Mouse (Mus musculus): Measurements from ENCODE around the gene A730071L15Rik. TPM values are rescaled to one million over a fixed set of nuclear protein-coding genes. Genes with fewer than 3 reads are reported as not detected.
A peak's percentile ranks its signal among the peaks of the same experiment; 100 is the strongest.

A730071L15Rik gene
- total RNA-seq, 2 experiments from 2014 or later: not detected

DNA sequence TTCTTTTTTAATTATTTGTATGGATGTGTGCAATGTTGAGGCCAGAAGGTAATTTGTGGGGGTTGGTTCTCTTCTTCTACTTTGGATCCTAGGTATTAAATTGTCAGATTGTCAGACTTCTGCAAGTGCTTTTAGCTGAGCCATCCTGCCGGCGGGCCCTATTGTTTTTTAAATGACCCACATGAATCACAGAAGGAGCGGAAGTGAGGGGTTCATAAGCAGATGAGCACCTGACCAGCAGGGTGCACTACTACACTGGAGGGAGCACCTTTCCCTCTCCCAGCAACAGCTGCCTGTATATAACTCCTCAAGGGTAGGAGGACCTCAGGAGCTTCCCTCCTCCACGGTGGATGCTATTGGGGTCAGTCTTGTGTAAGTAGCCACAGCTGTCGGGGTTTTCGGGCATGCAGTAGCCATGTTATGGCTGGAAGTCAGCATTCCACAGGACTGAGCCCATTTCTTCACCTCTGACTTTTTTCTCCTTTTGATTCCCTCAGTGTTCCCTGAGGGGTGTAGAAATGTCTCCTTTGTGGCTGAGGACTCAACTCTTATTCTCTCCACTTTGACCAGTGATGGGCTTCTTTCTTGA is 18.9 kb upstream of the A730071L15Rik start:
- intact Hi-C loops (cut with DNase I): no loop called here
- no peak for DNase-seq

DNA sequence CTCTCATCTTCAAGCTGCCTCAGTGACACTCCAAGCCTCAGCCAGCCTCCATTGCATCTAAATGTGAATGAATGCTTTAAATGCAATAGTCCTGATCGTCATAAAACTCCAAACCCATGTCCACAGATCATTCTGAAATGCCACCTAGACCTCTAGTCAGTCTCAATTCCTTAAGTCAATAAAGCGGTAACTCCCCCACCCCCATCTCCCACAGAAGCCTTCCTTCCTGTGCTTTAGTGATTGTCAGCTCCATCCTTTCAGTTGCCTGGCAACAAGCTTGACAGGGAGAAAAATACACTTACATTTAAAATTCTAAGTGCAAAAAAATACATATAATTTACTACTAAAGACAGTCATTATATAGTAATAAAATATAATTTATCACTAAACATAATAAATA is 16.6 kb upstream of the A730071L15Rik start:
- DNase-seq: no peak
- intact Hi-C loops (cut with DNase I): no loop called here

GRCm38 (mm10) chr11:6184202-6184935 is 15.5 kb upstream of the A730071L15Rik start:
- intact Hi-C loops (cut with DNase I): no loop called here
- DNase-seq: no peak

- intact Hi-C loops (cut with DNase I): loop anchor here (1.0 to 5.0 kb wide), 2 partner anchors 70 to 191 kb away; no protein-coding TSS in a partner anchor
- no peak for DNase-seq
Measured at GRCm38 (mm10) chr11:6187399-6187798, 12.4 kb upstream of the A730071L15Rik start.

GRCm38 (mm10) chr11:6187878-6188277 is 12.0 kb upstream of the A730071L15Rik start:
- intact Hi-C loops (cut with DNase I): loop anchor here (1.0 to 5.0 kb wide), 2 partner anchors 71 to 192 kb away; no protein-coding TSS in a partner anchor
- DNase-seq: peak; percentile 91

GRCm38 (mm10) chr11:6196780-6197179 is 3.0 kb upstream of the A730071L15Rik start:
- intact Hi-C loops (cut with DNase I): no loop called here

GRCm38 (mm10) chr11:6198449-6198848 is 1.4 kb upstream of the A730071L15Rik start:
- DNase-seq: no peak
- intact Hi-C loops (cut with DNase I): no loop called here

More at GRCm38 (mm10) chr11:6196780-6197179, 3.0 kb upstream of the A730071L15Rik start:
- DNase-seq: no peak

- intact Hi-C loops (cut with DNase I): loop anchor here (2.0 kb wide), 1 partner anchor 67 kb away; the partner anchor contains the start of gene Ddx56
Measured at GRCm38 (mm10) chr11:6200087-6200569, 299 bp downstream of the A730071L15Rik start, which contains the start of gene Nudcd3. Gene Nudcd3 (minus strand): TSS chr11:6200415.

GRCm38 (mm10) chr11:6200570-6200969 is 741 bp downstream of the A730071L15Rik start:
- DNase-seq: no peak
- intact Hi-C loops (cut with DNase I): loop anchor here (2.0 kb wide), 1 partner anchor 66 kb away; the partner anchor contains the start of gene Ddx56

More at GRCm38 (mm10) chr11:6200087-6200569, 299 bp downstream of the A730071L15Rik start, which contains the start of gene Nudcd3:
- DNase-seq: peak; percentile 85 to 93

GRCm38 (mm10) chr11:6207090-6207489 is 7.3 kb downstream of the A730071L15Rik start:
- no peak for DNase-seq
- intact Hi-C loops (cut with DNase I): no loop called here

DNA sequence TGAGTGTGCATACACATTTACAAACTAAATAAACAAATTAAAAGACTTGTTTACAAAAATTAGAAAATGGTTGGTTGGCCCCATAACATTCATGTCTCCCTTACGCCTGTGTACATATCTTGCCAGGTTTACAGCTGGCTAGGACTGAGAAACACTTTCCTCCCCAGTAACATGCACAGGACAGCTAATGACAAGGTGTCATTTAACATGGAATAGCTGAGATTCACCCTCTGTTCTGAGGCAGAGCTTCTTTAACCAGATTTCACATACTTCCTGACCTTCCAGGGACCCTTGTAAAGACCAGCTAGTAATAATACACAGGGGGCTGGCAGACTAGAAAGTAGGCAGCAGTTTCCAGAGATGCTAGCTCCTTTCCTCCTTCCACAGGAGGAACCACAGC is 8.3 kb downstream of the A730071L15Rik start:
- DNase-seq: no peak
- intact Hi-C loops (cut with DNase I): no loop called here

GRCm38 (mm10) chr11:6216834-6217233 is 17.0 kb downstream of the A730071L15Rik start:
- intact Hi-C loops (cut with DNase I): no loop called here
- DNase-seq: no peak

DNA sequence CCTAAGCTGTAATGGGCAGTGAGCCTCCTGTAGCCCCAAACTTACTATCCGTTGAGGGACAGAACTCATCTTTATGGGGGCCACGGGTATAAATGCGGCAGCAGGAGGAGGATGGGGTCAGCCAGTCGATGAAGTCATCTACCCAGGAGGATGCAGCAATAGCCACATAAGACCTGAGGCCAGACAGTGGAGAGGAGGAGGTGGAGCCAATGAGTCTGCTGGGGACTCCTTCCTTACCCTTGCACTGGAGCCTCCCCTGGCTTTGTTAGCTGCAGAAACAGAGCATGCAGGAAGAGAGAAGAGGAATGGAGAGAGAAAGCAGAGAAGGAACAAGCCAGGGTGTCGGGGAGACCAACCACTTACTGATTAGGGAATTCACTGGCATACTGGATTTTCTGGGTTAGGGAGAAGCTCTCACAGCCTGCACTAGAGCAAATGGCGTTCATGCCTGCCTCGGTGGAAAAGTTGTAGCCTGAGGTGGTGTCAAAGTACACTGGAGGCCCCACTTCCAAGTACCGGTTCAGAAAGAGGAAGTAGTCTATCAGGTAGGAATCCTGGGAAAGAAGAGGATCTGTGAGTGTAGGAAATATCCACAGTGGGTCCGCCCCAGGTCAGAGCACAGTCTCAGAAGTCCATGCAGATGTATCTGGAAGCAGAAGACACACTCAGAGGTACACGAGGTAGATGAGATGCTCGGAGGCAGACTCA is 18.5 kb downstream of the A730071L15Rik start:
- no peak for DNase-seq
- intact Hi-C loops (cut with DNase I): no loop called here

GRCm38 (mm10) chr11:6219967-6220366 is 20.1 kb downstream of the A730071L15Rik start:
- intact Hi-C loops (cut with DNase I): no loop called here
- no peak for DNase-seq

DNA sequence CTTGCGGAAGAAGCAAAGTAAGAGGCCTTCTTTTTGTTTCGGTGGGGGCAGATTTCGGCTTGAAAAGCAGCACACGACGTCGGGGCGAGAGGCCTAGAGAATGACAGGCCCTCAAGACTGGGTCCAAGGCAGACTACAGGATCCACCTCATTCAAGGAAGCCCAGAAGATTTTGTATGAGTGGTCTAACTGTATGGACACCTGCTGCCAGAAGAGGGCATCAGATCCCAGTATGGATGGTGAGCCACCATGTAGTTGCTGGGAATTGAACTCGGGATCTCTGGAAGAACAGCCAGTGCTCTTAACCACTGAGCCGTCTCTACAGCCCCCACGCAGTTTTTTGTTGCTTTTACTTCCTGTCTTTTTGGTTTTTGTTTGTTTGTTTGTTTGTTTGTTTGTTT is 22.4 kb downstream of the A730071L15Rik start:
- intact Hi-C loops (cut with DNase I): no loop called here

DNA sequence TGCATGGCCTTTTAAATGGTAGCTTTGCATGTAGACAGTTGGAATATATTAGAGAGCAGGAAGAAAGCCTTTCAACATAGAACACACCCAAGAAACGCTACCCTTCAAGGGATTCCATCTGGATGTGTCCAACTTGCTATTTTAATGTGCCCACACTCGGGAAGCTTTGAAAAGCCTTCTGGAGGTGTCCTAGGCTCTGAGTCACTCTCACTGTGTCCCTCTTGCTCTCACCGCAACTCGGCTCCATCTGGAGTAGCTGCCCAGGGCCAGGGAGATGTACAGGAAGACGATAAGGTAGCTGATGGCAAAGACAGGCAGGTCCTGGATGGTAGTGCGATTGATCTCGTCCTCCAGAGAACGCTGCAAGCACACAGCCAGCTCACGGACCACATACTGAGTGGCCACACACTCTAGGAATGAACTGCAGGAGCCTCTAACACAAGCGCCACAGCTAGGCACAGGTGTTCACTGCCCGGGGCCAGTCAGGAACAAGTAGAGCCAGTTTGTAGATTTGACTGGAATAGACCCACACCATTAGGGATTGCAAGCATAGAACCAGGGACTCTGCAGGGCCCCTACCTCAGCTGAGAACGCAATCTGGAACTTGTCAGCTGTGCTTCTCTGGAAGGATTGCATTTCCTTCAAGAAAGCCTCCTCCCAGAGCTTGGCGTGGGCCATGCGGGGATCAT is 24.9 kb downstream of the A730071L15Rik start:
- no peak for DNase-seq
- intact Hi-C loops (cut with DNase I): no loop called here

More for the DNA sequence above, 22.4 kb downstream of the A730071L15Rik start:
- DNase-seq: no peak

- no peak for DNase-seq
- intact Hi-C loops (cut with DNase I): no loop called here
Measured at GRCm38 (mm10) chr11:6230012-6230411, 30.2 kb downstream of the A730071L15Rik start, which contains the start of gene Npc1l1. Gene Npc1l1 (minus strand): TSS chr11:6230143.

DNA sequence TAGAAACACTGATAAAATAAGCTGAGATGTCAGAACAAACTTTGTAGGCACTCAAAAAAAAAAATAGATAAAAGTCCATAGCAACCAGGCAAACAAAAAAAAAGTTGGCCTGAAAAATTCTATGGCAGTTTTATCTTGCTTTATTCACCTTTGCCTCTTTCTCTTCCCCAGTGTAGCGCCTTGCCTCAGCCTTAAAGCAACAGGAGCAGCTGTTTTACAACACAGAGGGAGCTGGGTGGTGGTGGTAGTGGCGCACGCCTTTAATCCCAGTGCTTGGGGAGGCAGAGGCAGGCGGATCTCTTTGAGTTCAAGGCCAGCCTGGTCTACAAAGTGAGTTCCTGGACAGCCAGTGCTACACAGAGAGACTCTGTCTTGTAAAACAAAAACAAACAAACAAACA is 33.2 kb downstream of the A730071L15Rik start:
- intact Hi-C loops (cut with DNase I): no loop called here
- no peak for DNase-seq

GRCm38 (mm10) chr11:6244707-6245106 is 44.9 kb downstream of the A730071L15Rik start:
- intact Hi-C loops (cut with DNase I): no loop called here
- no peak for DNase-seq

Measured in heart, postnatal 36 days (tissue).